Comparison of ENCODE assay signal across 9 mouse cellular contexts in the genomic region with DNA sequence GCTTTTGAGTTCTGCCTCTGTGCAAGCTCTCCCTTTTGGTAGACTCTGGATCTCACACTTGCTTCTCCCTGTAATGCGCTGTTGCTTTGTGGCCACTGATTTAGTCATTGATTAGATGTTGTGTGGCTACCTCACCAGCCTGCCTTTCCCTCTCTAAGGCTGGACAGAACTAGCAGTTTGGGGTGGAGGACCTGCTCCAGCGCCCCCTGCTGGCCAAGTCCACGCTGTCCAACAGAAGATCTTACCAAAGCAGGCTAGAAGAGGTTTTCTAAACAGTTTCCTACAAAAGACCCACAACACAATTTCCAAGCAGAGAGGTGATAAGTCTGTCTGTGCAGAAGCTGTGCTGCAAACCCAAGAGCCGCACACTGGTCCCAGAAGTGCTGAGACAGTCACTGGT. TPM values are rescaled to one million over a fixed set of nuclear protein-coding genes. Genes with fewer than 3 reads are reported as not detected.
DNase-seq lines count a peak whose midpoint lies in the region; ATAC-seq and TF ChIP-seq lines count a peak whose summit lies in the region.
"Had no signal": no experiment of that assay in that cellular context is flagged by ENCODE, and none has a peak within 500 bp of the region (broad histone marks: within the 10 kb centered on the region; RNA-seq: fewer than 3 reads in every experiment).

No protein-coding gene starts in this region.

- DNase-seq in kidney, adult 11 months = peak; percentile 68
- DNase-seq in c-Kit-positive CD71-positive TER-119-positive erythroid progenitor cells, embryonic 14.5 days (ENCODE audit: low spot score) = peak; percentile 39
- peak; percentile 47 to 72 for DNase-seq in frontal cortex, postnatal 14 days (ENCODE audit: low spot score in 2 of 2)
- DNase-seq in kidney, adult 2 months = peak; percentile 81
- DNase-seq in limb, embryonic 10.5 days (ENCODE audit: low spot score) = peak; percentile 84
- peak; percentile 76 for DNase-seq in ovary, postnatal 14 days (ENCODE audit: low spot score)
- DNase-seq in thymus, postnatal 14 days = peak; percentile 82

- H3K27me3 ChIP-seq in kidney, embryonic 14.5 days (ENCODE audit: control insufficient read depth, insufficient read depth, low read length) = no peaks in the 10 kb centered on the region
- no peaks in the 10 kb centered on the region for H3K27me3 ChIP-seq in kidney, adult 2 months (replicated peaks; ENCODE audit: control insufficient read depth, insufficient read depth, low read length)
- no peaks in the 10 kb centered on the region for H3K27me3 ChIP-seq in limb, embryonic 10.5 days (ENCODE audit: low read depth, poor library complexity, severe bottlenecking)
- H3K27me3 ChIP-seq: embryonic facial prominence, embryonic 12.5 days had no signal

- no peak overlapping the region for H3K9ac ChIP-seq in kidney, embryonic 14.5 days (ENCODE audit: low read depth, low read length)
- H3K9ac ChIP-seq: embryonic facial prominence, embryonic 12.5 days had no signal

- 39% methylated on average over 4 of the region's 4 CpGs for WGBS in kidney, embryonic 14.5 days
- 31% methylated on average over 4 of the region's 4 CpGs for WGBS in kidney, adult 2 months
- WGBS in limb, embryonic 10.5 days = 40% methylated on average over 4 of the region's 4 CpGs

- H3K4me2 ChIP-seq in kidney, embryonic 14.5 days (replicated peaks; ENCODE audit: low read depth, low read length) = no peak overlapping the region
- H3K4me2 ChIP-seq: embryonic facial prominence, embryonic 12.5 days had no signal

- no peak for TF ChIP-seq POLR2A in kidney, adult 2 months (IDR thresholded peaks at IDR 0.05; ENCODE audit: low read depth, low read length)

- no peaks in the 10 kb centered on the region for H3K9me3 ChIP-seq in kidney, embryonic 14.5 days (ENCODE audit: control insufficient read depth, low read length)
- H3K9me3 ChIP-seq in limb, embryonic 10.5 days (replicated peaks) = no peaks in the 10 kb centered on the region
- H3K9me3 ChIP-seq: embryonic facial prominence, embryonic 12.5 days had no signal

- no peak overlapping the region for H3K27ac ChIP-seq in kidney, embryonic 14.5 days (ENCODE audit: low read depth, low read length)
- H3K27ac ChIP-seq in kidney, adult 2 months (ENCODE audit: insufficient read depth, low read depth, low read length) = peak overlapping the region; percentile 58
- no peak overlapping the region for H3K27ac ChIP-seq in limb, embryonic 10.5 days
- H3K27ac ChIP-seq: embryonic facial prominence, embryonic 12.5 days had no signal

- peaks cover 15% of the 10 kb centered on the region; the same call in 1 of the 2 replicates for H3K4me1 ChIP-seq in kidney, embryonic 14.5 days (ENCODE audit: control insufficient read depth, insufficient read depth, low read length)
- H3K4me1 ChIP-seq in kidney, adult 2 months (ENCODE audit: control insufficient read depth, insufficient read depth, low read length) = peaks cover 30% of the 10 kb centered on the region
- H3K4me1 ChIP-seq in limb, embryonic 10.5 days = peaks cover 3% of the 10 kb centered on the region; the same call in 1 of the 2 replicates
- H3K4me1 ChIP-seq: embryonic facial prominence, embryonic 12.5 days had no signal

- peak; percentile 80 for TF ChIP-seq CTCF in kidney, adult 2 months (conservative IDR thresholded peaks at IDR 0.05; ENCODE audit: insufficient read depth, insufficient read length, low read depth, low read length)

- ATAC-seq in kidney, embryonic 14.5 days (ENCODE audit: low FRiP score, low TSS enrichment) = no peak

- no peaks in the 10 kb centered on the region for H3K36me3 ChIP-seq in kidney, embryonic 14.5 days (ENCODE audit: control insufficient read depth, insufficient read depth, low read length)
- 0 out of 2 replicates have a peak, but pooled peaks cover 1% of the 10 kb centered on the region for H3K36me3 ChIP-seq in kidney, adult 2 months (ENCODE audit: control insufficient read depth, insufficient read depth, low read length)
- H3K36me3 ChIP-seq in limb, embryonic 10.5 days = no peaks in the 10 kb centered on the region
- H3K36me3 ChIP-seq: embryonic facial prominence, embryonic 12.5 days had no signal

- no peak overlapping the region for H3K4me3 ChIP-seq in kidney, embryonic 14.5 days (ENCODE audit: low read length)
- H3K4me3 ChIP-seq in kidney, adult 2 months (ENCODE audit: insufficient read depth, low read depth, low read length) = no peak overlapping the region
- H3K4me3 ChIP-seq in limb, embryonic 10.5 days = no peak overlapping the region
- H3K4me3 ChIP-seq: embryonic facial prominence, embryonic 12.5 days had no signal

RNA-seq across cellular contexts. Expression of a gene that starts 26.9 kb away (rescaled TPM):
- 0.57 TPM in 1 of 2 replicates, not detected in the other for polyA plus RNA-seq in kidney, embryonic 14.5 days (2014; fragmentation: Nextera tagmentation; extraction: Ambion mirVana)
- polyA plus RNA-seq in kidney, adult 2 months (2012; rRNA removed) = 1.3 and 1.8 TPM in 2 replicates
- polyA plus RNA-seq in limb, embryonic 10.5 days (2016; fragmentation: Nextera tagmentation; extraction: Ambion mirVana) = 0.29 and 0.40 TPM in 2 replicates

RNA-seq across cellular contexts. Expression of a gene that starts 32.4 kb away (rescaled TPM):
- polyA plus RNA-seq in kidney, embryonic 14.5 days (2014; fragmentation: Nextera tagmentation; extraction: Ambion mirVana) = 12.0 and 18.7 TPM in 2 replicates
- 461 and 486 TPM in 2 replicates for polyA plus RNA-seq in kidney, adult 2 months (2012; rRNA removed)
- 3.4 and 4.3 TPM in 2 replicates for polyA plus RNA-seq in limb, embryonic 10.5 days (2016; fragmentation: Nextera tagmentation; extraction: Ambion mirVana)

RNA-seq across cellular contexts. Expression of a gene that starts 57.0 kb away (rescaled TPM):
- not detected in 2 replicates for polyA plus RNA-seq in kidney, embryonic 14.5 days (2014; fragmentation: Nextera tagmentation; extraction: Ambion mirVana)
- 0.02 TPM in 1 of 2 replicates, not detected in the other for polyA plus RNA-seq in kidney, adult 2 months (2012; rRNA removed)
- 0.06 TPM in 2 replicates for polyA plus RNA-seq in limb, embryonic 10.5 days (2016; fragmentation: Nextera tagmentation; extraction: Ambion mirVana)
- polyA plus RNA-seq: embryonic facial prominence, embryonic 12.5 days had no signal

Comparison
In these comparisons a context has a peak if more than half of its experiments do, and no peak if none do; other contexts are left out.
1. RNA of a gene that starts 32.4 kb away (polyA plus RNA-seq): 461 to 486 TPM in kidney, adult 2 months; 12.0 to 18.7 TPM in kidney, embryonic 14.5 days and 3.4 to 4.3 TPM in limb, embryonic 10.5 days; every median in the first group is over 10 times any median in the second.
2. Peak in every context shown above with its lines, with median percentiles within 50 percentile points of each other: DNase-seq.